Mouse (Mus musculus): ENCODE measurements around the gene Capzb.

Gene Capzb

DNA sequence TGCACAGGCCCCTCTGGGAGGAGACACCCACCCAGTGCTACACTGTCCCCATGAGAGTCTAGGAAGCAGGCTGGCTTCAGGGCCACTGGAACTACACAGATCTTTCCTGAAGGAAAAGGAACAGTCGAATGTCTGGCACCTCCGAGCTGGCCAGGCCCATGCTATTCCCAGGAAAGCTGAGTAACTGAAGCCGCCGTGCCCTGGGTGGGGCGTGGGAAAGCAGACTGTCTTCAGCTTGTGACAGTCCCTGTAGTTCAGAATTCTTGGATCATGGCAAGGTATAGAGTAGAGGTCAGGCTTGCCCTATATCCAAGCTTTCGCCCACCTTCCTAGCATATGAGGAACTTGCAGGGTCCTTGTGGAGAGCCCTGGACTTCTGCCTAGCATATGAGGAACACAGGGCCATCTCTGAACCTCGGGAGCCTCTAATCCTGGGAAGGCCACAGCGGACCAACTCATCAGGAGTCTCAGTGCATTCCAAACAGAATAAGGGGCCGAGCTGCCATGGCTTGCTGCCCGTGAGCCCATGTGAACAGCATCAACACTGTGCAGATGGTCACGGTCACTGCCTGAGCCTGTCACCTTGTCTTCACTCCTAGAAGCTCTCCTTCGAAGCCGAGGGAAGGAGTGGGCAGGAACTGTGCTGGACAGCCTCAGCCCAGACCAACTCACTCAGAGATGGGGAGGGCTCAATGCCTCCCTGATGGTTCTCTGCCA lies 73.2 kb downstream of the Capzb start:
- no peak for DNase-seq (ENCODE audit: low read depth, low spot score)

GRCm38 (mm10) chr4:139266500-139266865 lies 73.8 kb downstream of the Capzb start:
- no peak for DNase-seq (ENCODE audit: low read depth, low spot score)

DNA sequence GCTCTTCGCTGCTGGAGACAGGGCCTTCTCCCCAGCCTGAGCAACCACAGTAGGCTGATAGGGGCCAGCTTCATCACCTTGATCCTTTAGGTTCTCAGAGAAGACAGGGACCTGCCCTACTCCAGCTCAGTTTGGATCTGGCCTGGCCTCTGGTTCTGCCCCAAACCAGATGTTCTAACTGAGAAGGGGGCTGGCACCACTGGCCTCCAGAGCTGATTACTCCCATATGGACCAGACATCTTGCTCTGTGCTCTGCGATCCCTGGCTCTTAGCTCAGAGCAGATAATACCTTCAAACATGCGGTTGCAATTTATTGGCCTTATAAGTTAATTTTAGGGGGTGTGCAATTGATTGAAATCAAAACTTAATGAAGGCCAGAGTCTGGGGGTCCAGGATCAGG lies 74.6 kb downstream of the Capzb start:
- DNase-seq (ENCODE audit: low read depth, low spot score) = no peak

DNA sequence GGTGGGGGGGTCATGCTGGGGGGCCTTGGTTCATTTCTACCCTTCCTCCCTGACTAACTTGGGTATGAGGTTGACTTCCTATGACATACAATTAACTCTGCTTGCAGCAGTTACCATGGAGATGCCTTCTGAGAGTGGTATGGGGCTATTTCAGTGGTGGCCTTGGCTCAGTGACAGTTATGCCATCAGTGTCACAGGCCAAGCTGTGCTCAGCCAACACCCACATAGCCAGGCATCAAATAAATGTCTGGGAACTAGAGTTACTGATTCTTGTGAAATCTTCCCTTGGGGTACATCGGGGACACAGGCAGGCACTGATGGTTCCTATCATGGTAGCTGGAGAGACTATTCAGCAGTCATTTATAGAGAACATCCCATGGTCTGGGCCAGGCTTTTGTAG lies 75.5 kb downstream of the Capzb start:
- no peak for DNase-seq (ENCODE audit: low read depth, low spot score)

- DNase-seq (ENCODE audit: low read depth, low spot score) = no peak
Observed at GRCm38 (mm10) chr4:139270168-139270567, 77.5 kb downstream of the Capzb start.

DNA sequence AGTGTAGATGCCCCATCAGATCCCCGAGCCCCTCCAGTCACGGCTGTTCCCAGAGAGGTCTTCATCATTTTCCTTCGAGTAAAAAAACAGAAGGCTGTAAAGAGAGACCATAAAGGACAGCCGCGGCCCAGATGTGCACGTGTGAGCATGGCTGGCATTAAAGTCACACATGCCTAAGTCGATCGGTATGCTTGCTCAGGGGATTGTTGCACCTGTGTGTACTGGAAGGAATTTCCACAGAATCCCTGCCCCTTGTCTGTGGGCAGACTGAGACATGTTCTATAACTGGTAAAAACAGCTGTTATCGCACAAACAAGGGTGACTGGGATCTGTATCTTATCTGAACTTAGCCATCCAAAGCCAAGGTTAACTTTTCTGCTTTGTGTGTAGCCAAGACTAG lies 78.9 kb downstream of the Capzb start:
- no peak for DNase-seq (ENCODE audit: low read depth, low spot score)

GRCm38 (mm10) chr4:139272951-139273680 lies 80.4 kb downstream of the Capzb start:
- no peak for DNase-seq (ENCODE audit: low read depth, low spot score)

DNA sequence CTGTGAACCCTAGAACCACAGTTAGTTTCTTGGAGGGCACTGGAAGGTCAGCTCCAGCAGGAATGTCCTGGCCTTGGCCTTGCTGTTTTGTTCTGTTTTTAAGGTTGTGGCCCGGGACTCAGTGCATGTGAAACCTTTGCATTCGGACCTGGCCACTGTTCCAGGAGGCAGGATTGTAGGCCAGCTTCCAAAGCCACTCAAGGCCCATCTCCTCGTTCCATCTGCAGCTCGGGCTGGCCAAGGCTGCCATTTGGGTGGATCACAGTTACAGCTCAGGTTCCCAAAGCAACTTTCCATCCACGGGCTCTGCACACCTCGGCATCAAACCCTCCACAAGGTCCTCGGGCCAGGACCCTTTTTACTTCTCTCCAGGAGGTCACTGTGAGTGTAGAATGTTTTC lies 81.9 kb downstream of the Capzb start:
- DNase-seq (ENCODE audit: low read depth, low spot score) = no peak

GRCm38 (mm10) chr4:139276411-139276810 lies 83.7 kb downstream of the Capzb start:
- no peak for DNase-seq (ENCODE audit: low read depth, low spot score)

- DNase-seq (ENCODE audit: low read depth, low spot score) = no peak
Observed at GRCm38 (mm10) chr4:139280530-139280929, 87.8 kb downstream of the Capzb start.

- DNase-seq (ENCODE audit: low read depth, low spot score) = no peak
Observed at GRCm38 (mm10) chr4:139281791-139282345, 89.2 kb downstream of the Capzb start.

- DNase-seq (ENCODE audit: low read depth, low spot score) = no peak
Observed at GRCm38 (mm10) chr4:139282955-139283417, 90.3 kb downstream of the Capzb start.

- no peak for DNase-seq (ENCODE audit: low read depth, low spot score)
Observed at GRCm38 (mm10) chr4:139284877-139285276, 92.2 kb downstream of the Capzb start.

DNA sequence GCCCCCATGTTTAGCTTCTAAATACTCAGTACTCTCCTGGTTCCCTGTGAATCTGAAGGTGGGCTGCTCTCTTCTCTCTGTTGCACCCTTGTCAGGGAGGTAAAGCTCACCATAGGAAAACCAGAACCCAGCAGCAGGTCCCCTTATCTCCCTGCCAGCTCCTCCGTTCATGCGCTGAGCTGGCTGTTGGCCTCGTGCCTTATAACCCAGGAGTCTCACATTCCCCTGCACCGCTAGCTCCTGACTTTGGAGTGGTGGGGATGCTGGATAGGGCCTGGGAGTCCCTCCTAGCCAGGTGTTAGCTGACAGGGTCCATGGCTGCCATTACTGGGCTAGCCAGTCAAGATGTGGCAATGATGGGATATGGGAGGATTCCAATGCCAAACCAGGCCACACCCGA lies 93.5 kb downstream of the Capzb start:
- DNase-seq (ENCODE audit: low read depth, low spot score) = no peak

DNA sequence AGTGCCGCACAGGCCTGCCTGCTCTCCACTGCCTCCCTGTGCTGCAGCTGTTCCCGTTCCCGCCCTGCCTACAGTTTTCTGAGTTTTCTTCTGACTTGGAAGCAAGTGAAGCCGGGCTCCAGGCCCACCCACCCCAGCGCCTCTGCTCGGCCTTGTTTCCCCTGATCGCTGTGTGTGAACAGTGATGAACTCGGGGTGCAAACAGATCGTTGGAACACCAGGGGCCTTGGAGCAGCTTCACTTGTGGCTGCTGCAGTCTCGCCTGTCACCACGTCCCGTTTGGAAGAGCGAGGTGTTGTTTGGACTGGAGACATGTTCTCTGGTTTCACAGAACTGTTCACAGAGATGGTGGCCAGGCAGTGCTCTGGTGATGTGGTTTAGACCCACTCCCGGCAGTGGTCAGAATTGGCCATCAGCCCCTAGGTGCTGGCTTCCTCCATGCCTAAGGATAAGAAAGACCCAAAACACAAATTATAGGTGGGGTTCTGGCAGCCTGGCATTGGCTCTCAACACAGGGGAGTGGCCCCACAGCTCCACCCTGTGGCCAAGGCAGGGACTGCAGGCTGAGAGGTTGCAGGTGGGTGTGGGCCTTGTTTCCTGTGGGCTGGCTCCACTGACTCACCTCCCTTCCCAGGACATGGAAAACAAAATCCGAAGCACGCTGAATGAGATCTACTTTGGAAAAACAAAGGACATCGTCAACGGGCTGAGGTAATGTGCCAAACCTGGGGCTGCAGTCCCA lies 94.6 kb downstream of the Capzb start:
- DNase-seq (ENCODE audit: low read depth, low spot score) = peak; percentile 52

DNA sequence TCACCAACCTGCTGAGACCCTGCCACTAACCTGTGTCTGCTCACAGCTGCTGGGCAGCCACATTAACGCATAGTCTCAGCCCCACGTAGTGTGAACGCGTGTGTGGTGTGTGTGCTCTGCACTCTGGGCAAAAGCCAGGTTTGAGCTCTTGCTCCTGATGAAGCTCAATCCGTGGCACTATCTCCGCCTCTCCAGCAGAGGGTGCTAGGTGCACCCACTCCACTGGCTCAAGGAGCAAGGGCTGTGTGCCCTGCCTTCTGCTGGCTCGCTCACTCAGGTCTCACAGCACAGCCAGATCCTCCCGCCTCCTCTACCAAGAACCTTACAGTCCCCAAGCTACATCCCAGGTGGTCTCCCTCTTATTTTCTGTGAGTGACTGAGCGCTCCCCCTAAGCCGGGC lies 96.3 kb downstream of the Capzb start:
- DNase-seq (ENCODE audit: low read depth, low spot score) = no peak

DNA sequence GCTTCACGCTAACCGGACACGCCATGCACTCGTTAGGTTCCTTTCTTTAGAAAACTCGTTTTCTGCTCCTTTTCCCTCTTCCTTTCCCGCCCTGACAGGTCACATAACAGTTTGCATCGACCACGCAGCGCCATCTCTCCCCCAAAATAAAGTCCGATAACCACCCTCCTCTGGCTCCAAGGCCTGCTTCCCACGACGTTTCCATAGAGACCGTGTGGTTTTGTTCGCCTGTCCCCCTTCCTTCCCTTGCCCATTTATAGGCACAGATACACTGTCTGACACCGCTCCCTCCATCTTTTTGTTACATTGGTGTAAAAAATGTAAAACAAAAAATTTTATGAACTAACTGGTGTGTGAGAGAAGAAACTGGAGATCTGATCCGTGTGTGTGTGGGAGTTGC lies 98.4 kb downstream of the Capzb start:
- DNase-seq (ENCODE audit: low read depth, low spot score) = no peak

DNA sequence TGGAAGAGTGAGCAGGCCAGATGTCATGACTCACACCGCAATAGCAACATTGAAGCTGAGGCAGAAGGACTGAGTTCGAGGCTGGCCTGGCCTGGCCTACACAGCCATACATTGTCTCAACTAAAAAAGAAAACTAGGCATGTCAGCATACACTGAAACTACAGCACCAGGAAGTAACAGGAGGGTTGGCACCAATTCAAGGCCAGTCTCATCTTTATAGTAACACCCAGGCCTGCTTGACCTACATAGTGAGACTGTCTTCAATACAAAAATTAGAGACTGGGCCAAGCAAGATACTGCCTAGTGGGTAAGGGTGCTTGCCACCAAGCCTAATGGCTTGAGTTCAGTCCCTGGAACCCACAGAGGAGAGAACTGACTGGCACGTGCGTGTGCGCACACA lies 99.3 kb downstream of the Capzb start:
- no peak for DNase-seq (ENCODE audit: low read depth, low spot score)

GRCm38 (mm10) chr4:139297566-139297965 lies 104.9 kb downstream of the Capzb start:
- no peak for DNase-seq (ENCODE audit: low read depth, low spot score)

- DNase-seq (ENCODE audit: low read depth, low spot score) = no peak
Observed at GRCm38 (mm10) chr4:139298671-139299366, 106.1 kb downstream of the Capzb start.

- DNase-seq (ENCODE audit: low read depth, low spot score) = no peak
Observed at GRCm38 (mm10) chr4:139301780-139302179, 109.1 kb downstream of the Capzb start.

GRCm38 (mm10) chr4:139302241-139302640 lies 109.5 kb downstream of the Capzb start:
- no peak for DNase-seq (ENCODE audit: low read depth, low spot score)

All from retina, postnatal 7 days (tissue).